Mouse (Mus musculus) heart, adult 2 months (tissue): ENCODE results near the gene Fam71e1.

ENCODE experiments used
- CTCF ChIP-seq: fragments of 200-600 bp; IDR thresholded peaks from 2 replicates; pipeline ENCODE4 v1.8.1; 2022; ENCODE audit warnings: antibody characterized with exemption, mild to moderate bottlenecking, moderate library complexity
- POLR2A ChIP-seq: fragments of 200-500 bp; IDR thresholded peaks from 2 replicates; pipeline ENCODE4 v1.6.1; 2011; ENCODE audit warnings: mild to moderate bottlenecking, low read depth, low read length, control low read depth; ENCODE audit not compliant: insufficient read depth

- TF ChIP-seq CTCF (no peak), POLR2A (no peak)
Measured at GRCm38 (mm10) chr7:44538756-44539624, 42.6 kb downstream of the Fam71e1 start.
